In the genomic region with DNA sequence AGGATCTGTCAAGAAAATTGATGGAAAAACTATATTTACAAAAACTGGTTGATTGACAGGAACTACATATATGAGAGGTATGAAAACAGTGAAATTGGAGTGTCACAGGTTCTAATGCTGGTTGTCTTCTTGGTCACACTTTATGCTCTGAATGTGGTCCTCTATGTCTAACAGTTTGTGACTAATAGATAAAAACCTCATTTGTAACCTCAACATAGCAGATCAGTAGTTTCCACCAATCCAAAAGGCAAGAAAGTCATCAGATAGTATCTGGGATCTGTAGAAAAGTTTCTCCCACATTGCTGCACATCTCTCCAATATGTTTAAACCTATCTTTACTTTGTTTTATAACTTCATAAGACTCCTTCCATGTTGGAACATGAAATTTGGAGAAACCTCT, we compare ENCODE assay signal across 1 mouse cellular context.
TF ChIP-seq lines count a peak whose summit lies in the region.

No protein-coding gene starts in this region.

TF ChIP-seq in CH12.LX, 34 proteins besides CTCF, POLR2A, EP300 and RAD21:
- TF ChIP-seq RCOR1 (conservative IDR thresholded peaks at IDR 0.05; ENCODE audit: low read depth, low read length) = no peak
- TF ChIP-seq NELFE (IDR thresholded peaks at IDR 0.05; ENCODE audit: low read depth, low read length) = no peak
